Mouse (Mus musculus): ENCODE measurements at regions not wholly inside any gene's neighbourhood (a gene's known extent, or its start where the extent isn't known, plus 50 kb on each side); places are given as distances from the start of the nearest gene placed in this dataset.

- peak; percentile 91 for DNase-seq (ENCODE audit: low spot score)
These were observed 50.9 kb upstream of the Tent2 start for GRCm38 (mm10) chr13:93243076-93243475.

GRCm38 (mm10) chr13:93248711-93249110 is 50.7 kb upstream of the Homer1 start:
- no peak for DNase-seq (ENCODE audit: low spot score)

Measured in embryo, embryonic 10.5 days (tissue).